Mouse (Mus musculus): ENCODE results near the gene Setdb2. TPM values are rescaled to one million over a fixed set of nuclear protein-coding genes. Genes with fewer than 3 reads are reported as not detected.
"Not testable (repeated sequence)": the region's sequence is repeated elsewhere in the genome, so short reads cannot be mapped to it uniquely, and the experiment has no call there.

The Setdb2 gene
- total RNA-seq (2021) = 10 to 100 TPM; 11.7 to 12.8 TPM

GRCm38 (mm10) chr14:59440558-59441471, at the start of gene Setdb2, which contains the start of gene Cab39l:
Setdb2 (minus strand) TSS chr14:59440884.
Cab39l (plus strand) TSS chr14:59440972.
- peak; percentile 95 for DNase-seq

- no peak for DNase-seq
Observed at GRCm38 (mm10) chr14:59485247-59485810, 44.6 kb upstream of the Setdb2 start.

GRCm38 (mm10) chr14:59478699-59479098, 38.0 kb upstream of the Setdb2 start:
- DNase-seq = peak; percentile 6

- peak; percentile 14 for DNase-seq
Observed at GRCm38 (mm10) chr14:59470781-59471180, 30.1 kb upstream of the Setdb2 start.

GRCm38 (mm10) chr14:59467798-59468197, 27.1 kb upstream of the Setdb2 start:
- DNase-seq = no peak

- DNase-seq = no peak
Observed at GRCm38 (mm10) chr14:59466503-59466902, 25.8 kb upstream of the Setdb2 start.

GRCm38 (mm10) chr14:59447981-59448380, 7.3 kb upstream of the Setdb2 start:
- DNase-seq = peak; percentile 44

- DNase-seq = no peak
Observed at GRCm38 (mm10) chr14:59445421-59445820, 4.7 kb upstream of the Setdb2 start.

GRCm38 (mm10) chr14:59441472-59441805, 755 bp upstream of the Setdb2 start:
- DNase-seq = no peak

- DNase-seq = no peak
Observed at GRCm38 (mm10) chr14:59440039-59440438, 645 bp downstream of the Setdb2 start.

GRCm38 (mm10) chr14:59438505-59438904, 2.2 kb downstream of the Setdb2 start:
- no peak for DNase-seq

GRCm38 (mm10) chr14:59437398-59437797, 3.3 kb downstream of the Setdb2 start:
- no peak for DNase-seq

GRCm38 (mm10) chr14:59435206-59435605, 5.5 kb downstream of the Setdb2 start:
- DNase-seq = no peak

GRCm38 (mm10) chr14:59433902-59434301, 6.8 kb downstream of the Setdb2 start:
- no peak for DNase-seq

GRCm38 (mm10) chr14:59430556-59430955, 10.1 kb downstream of the Setdb2 start:
- no peak for DNase-seq

- DNase-seq = no peak
Observed at GRCm38 (mm10) chr14:59422912-59423663, 17.6 kb downstream of the Setdb2 start.

- no peak for DNase-seq
Observed at GRCm38 (mm10) chr14:59418171-59418570, 22.5 kb downstream of the Setdb2 start.

GRCm38 (mm10) chr14:59414979-59415378, 25.7 kb downstream of the Setdb2 start:
- DNase-seq = not testable (repeated sequence)

GRCm38 (mm10) chr14:59396999-59397398, 43.7 kb downstream of the Setdb2 start:
- DNase-seq = no peak

GRCm38 (mm10) chr14:59395281-59395680, 45.4 kb downstream of the Setdb2 start, which contains the start of gene Phf11c:
Phf11c (minus strand) TSS chr14:59395381.
- DNase-seq = no peak

- peak; percentile 49 for DNase-seq
Observed at GRCm38 (mm10) chr14:59390181-59390580, 50.5 kb downstream of the Setdb2 start.

- no peak for DNase-seq
Observed at GRCm38 (mm10) chr14:59389532-59389931, 51.2 kb downstream of the Setdb2 start.

Measured in heart, postnatal 4 days (tissue).